Mouse (Mus musculus) CD4-positive naive resting alpha-beta T cell, adult 76 days (primary cell): ENCODE results near the gene Il23r. TPM values are rescaled to one million over a fixed set of nuclear protein-coding genes. Genes with fewer than 3 reads are reported as not detected.

ENCODE experiments used
- total RNA-seq: library from RNA; stranded (reverse); gene quantifications from one replicate; pipeline ENCODE4 v1.2.4, GENCODE M21; 2023

Gene Il23r
- not detected for total RNA-seq

GRCm38 (mm10) chr6:67491755-67492154 lies at the start of gene Il23r:
Gene Il23r (minus strand): TSS chr6:67491855.

GRCm38 (mm10) chr6:67535777-67536054 lies 44.1 kb upstream of the Il23r start, which contains the start of gene Tacstd2:
Gene Tacstd2 (minus strand): TSS chr6:67535796.

GRCm38 (mm10) chr6:67375982-67376391 lies 115.7 kb downstream of the Il23r start, which contains the start of gene Il12rb2:
Gene Il12rb2 (minus strand): TSS chr6:67376188.

Other genes with a start within 250 kb of the Il23r start
- 2.1 TPM for gene Il12rb2, start 115.7 kb downstream of the Il23r start, total RNA-seq
- gene Tacstd2, start 43.9 kb upstream of the Il23r start, total RNA-seq: not detected